Mouse (Mus musculus) adrenal gland, postnatal 4 days (tissue): ENCODE data around the gene St3gal3. TPM values are rescaled to one million over a fixed set of nuclear protein-coding genes. Genes with fewer than 3 reads are reported as not detected.

Experiments used
- total RNA-seq, 2 experiments: library from RNA; stranded (reverse); gene quantifications; 2 replicates each; pipeline ENCODE4 v1.2.3; 2021

The St3gal3 gene
- total RNA-seq, 2 experiments from 2014 or later = 21.8 to 26.4 TPM

Other genes starting within 250 kb of the St3gal3 start
- 100 to 1,000 TPM; 139 to 148 TPM for gene Atp6v0b, start 247.6 kb downstream of the St3gal3 start, total RNA-seq
- gene Dph2, start 242.9 kb downstream of the St3gal3 start, total RNA-seq = 1 to 10 TPM; 9.6 to 9.8 TPM
- gene Ipo13, start 219.9 kb downstream of the St3gal3 start, total RNA-seq = 10 to 100 TPM; 43.9 to 45.1 TPM
- gene Artn, start 205.2 kb downstream of the St3gal3 start, total RNA-seq = under 1 TPM; 0.45 to 0.90 TPM
- 10 to 100 TPM; 61.5 to 66.3 TPM for gene Kdm4a, start 45.1 kb upstream of the St3gal3 start, total RNA-seq
- gene Ptprf, start 156.5 kb upstream of the St3gal3 start, total RNA-seq = 100 to 1,000 TPM; 102 to 120 TPM